Mouse (Mus musculus): Measurements from ENCODE around the gene App.
A peak's percentile ranks its signal among the peaks of the same experiment; 100 is the strongest.

App gene

DNA sequence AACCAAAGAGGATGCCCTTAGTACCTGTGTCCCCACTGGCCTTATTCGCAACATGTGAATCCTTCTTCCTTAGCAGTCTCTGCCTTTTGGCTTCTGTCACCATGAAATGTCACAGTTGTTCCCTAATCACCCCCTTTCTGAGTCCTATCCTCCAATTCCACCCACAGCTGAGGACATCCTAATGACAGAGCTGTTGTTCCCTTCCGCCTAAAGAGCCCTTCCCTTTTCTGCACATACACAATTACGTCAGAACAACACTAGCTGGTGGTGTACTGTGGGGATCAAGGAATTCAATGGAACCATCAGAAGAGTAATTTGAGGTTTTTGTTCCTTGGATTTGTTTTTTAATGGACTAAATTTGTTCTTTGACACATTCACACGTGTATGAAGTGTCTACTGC, 48.9 kb downstream of the App start:
- no peak for DNase-seq (ENCODE audit: low read depth in 1 of 2, low spot score in 2 of 2)

DNA sequence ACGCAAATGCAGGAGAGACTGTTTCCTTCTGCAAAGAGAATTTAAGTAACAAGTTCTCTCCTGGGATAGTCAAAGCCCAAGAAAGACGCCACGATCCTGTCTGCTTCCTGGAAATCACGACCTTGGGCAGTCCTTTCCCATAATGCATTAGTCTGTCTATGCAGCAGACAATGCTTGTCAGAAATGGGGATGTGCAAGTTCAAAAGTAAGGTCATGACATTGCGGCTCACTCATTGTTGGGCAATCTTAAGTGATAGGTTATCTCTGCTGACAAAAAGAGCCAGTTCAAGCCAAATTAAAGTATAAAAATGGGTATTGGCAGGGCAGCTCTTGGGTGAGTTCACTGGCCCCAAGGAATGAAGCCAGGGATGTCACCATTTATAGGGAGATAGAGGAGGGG, 51.6 kb downstream of the App start:
- no peak for DNase-seq (ENCODE audit: low read depth in 1 of 2, low spot score in 2 of 2)

DNA sequence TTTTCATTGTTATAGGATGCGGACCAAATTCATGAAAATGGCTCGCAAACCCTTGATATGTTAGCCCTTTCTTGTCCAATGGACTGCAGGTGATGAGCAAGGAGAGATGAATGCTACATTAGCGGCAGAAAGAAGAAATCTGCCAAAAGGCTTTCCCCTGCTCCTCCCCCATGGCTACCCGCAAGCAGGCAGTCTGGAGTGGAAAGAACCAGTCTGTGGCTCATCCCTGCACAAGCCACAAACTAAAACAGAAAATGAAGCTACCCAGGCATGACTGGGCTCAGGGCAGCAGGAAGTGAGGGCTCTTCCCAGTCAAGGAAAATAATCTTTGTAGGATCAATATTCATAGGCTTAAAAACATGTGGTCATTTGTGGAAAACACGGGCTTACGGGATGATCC, 54.6 kb downstream of the App start:
- DNase-seq (ENCODE audit: low read depth in 1 of 2, low spot score in 2 of 2): no peak

DNA sequence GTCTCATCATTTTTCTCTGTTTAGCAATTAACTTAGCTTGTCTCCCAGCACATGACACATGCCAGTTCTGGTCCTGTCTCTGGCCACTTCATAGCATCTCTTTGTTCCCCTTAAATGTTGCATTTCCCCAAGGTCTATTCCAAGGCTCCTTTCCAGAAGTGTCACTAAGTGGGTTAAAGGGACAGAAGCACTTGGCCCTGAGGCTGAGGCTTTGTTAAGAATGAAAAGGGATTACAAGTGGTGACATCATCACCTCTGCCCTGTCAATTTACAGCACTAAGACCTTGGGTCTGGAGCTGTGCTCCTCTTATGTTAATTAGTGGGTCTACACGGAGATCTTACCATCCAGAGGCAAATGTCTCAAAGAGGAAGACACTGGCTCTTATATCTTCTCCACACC, 56.0 kb downstream of the App start:
- no peak for DNase-seq (ENCODE audit: low read depth in 1 of 2, low spot score in 2 of 2)

DNA sequence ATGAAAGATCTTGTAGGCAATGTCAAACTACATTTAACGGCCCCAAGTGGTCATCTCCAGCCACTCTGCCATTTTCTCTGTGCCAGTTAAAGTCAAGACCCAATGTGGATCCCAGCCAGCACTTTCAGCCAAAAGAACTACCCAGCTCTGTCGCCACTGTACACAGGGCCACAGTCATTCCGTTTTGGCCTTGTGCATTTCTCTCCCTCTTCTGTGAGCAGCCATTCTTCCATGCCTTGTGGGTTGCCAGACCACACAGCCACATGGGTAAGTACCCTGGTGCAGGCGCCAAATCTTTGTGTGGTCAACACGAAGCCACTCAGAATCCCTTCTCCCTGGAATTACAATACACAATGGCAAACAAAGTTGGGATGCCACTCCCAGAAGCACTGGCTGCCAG, 57.7 kb downstream of the App start:
- no peak for DNase-seq (ENCODE audit: low read depth in 1 of 2, low spot score in 2 of 2)

DNA sequence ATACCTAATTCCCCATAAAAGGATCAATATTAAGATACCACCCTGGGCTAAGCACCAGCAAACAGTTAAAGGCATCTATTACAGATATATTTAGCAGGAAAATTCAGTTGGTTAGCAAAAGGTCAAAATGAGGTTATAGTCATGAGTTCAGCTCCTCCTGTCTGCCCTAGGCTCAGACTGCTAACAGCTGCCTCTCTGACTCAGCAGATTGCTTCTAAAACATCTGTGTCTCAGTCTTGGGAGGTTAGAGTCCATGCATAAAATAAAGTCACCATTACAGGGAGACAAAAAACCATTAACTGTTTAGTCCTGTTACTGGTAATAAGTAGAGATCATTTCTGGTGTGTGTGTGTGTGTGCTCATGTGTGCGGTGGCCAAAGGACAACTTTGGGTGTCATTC, 58.8 kb downstream of the App start:
- DNase-seq (ENCODE audit: low read depth in 1 of 2, low spot score in 2 of 2): no peak

DNA sequence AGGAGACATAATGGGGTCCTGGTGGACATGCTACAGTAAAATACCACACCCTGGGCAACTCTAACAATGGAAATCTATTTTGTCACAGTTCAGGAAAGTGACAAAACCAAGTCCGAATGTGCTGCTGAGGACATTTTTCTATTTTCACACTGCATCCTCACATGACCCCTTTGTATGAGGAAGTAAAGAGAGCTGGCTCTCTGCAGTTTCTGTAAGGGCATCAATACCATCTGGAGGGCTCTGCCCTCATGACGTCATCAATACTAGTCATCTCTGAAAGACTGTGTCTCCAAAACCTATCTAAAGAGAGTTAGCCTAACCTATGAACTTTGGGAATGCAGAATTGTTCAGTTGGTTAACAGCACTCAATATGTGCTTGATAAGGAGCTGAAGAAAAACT, 59.6 kb downstream of the App start:
- DNase-seq (ENCODE audit: low read depth in 1 of 2, low spot score in 2 of 2): peak; percentile 6 to 18

DNA sequence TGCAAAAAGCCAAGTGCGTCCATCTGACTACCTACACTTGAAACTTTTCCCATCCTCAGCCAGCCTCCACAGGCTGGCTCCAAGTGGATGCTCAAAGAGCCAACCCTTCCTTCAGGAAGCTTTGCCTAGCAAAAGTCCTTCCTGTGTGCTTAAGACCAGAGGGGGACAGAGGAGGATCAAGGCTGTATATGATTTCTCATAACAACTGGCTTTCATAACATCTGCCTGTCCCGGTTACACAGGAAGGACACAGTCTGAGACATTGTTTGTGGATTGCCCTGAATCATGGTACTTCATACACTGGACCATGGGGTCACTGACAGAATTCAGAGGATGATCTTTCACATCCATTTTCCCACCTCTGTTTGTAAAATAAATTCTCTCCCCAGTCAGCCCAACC, 61.3 kb downstream of the App start:
- DNase-seq (ENCODE audit: low read depth in 1 of 2, low spot score in 2 of 2): no peak

DNA sequence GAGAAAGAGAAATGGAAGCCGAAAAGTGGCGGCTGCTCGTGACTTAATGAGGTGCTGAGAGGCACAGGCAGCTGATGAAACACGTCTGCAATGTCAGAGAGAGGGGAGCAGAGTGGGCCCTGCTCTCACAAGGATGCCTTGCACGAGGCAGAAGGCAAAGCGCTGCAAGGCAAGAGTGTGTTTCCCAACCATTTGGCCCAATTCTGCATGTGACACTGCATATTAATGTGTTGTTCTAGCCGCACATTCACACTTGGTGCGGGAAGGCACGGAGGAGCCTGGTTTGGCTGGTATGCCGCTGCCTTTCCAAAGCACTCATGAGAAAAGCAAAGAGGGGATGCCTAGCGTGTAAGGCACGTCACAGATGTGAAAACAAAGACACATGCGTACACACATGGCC, 63.1 kb downstream of the App start:
- DNase-seq (ENCODE audit: low read depth in 1 of 2, low spot score in 2 of 2): no peak

DNA sequence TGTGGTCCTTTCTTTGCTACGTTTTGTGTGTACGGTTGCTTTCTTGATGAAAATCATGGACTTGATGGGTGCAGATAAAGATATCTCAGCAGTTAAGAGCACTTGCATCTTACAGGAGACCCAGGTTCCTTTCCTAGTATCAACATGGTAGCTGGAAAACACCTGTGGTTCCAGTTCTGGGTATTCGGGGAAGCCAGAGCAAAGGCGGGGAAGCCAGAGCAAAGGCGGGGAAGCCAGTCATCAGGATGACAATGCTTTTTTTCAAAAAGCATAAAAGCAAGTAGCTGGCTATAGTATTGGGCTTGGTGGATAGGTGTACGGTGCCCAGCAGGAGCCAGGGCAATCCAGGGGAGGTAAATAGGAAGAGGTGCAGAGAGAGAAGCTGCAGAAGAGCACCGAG, 65.1 kb downstream of the App start:
- no peak for DNase-seq (ENCODE audit: low read depth in 1 of 2, low spot score in 2 of 2)

DNA sequence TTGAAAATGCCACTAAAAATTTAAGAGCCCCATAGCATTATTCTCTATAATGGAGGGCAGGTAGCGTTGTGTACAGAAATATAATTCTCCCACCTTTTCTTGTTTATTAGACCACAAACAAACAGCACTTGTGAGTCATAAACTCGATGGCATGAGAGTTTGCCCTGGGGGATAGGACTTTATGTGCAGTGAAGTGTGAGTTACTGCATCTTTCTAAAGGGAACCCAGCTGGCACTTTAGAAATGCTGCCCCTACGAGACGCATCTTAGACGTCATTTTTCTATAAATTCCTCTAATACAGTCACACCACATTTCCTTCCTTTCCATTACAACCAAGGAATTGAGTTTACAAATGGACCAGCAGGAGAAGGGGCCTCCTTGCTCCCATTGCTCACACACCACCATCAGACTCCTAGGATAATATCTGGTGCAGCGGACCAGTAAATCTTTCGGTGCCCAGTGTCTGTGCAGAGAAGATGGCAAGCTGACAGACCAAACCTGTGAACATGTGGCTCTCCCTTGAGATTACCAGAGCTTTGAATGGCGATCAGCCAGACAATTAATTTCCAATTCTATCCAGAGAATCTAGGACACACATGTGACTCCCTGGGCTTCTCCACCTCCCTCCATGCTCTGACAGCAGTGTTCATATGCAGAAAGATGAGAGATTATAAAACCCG, 66.8 kb downstream of the App start:
- no peak for DNase-seq (ENCODE audit: low read depth in 1 of 2, low spot score in 2 of 2)

DNA sequence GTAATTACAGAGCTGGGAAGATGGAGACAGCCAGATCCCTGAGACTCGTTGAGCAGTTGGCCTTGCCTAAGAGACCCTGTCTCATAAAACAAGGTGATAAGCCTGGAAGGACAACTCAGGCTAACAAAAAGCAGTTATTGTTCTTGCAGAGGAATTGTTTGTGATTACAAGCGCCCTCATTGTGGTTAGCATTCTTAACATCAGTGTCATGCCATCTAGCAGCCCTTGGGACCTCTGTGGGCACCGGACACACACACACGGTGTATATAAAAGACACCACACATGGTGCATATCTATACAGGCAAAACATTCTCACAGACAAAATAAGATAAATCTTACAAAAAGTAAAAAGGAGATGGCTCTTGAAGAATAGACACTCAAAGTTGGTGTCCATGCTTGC, 68.0 kb downstream of the App start:
- DNase-seq (ENCODE audit: low read depth in 1 of 2, low spot score in 2 of 2): no peak

DNA sequence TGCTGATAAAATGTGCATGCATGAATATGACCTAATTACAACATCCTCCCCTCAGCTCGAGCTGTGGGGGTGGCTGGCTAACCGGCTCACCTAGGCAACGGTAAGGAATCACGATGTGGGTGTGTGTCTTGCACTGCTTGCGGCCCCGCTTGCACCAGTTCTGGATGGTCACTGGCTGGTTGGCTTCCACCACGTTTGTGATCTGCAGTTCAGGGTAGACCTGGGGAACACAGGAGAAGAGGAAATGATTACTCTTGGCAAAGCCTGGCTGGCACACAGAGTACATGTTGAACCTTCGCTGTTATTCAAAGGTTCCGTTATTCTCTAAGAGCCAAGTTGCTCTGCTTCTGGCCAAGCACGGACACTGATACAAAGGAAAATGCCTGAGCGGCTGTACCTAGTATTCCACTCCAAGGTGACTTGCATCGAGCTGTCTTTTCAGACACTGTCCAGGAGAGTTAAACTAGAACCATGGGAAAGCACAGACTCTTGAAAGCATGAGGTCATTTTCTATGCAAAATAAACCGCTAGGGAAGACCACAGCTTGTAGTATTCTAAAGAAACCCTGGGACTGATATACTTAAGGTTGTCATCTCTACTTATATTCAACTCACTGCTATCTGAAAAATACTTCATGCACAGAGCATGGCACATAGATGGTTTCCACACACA, 70.3 kb downstream of the App start:
- DNase-seq (ENCODE audit: low read depth in 1 of 2, low spot score in 2 of 2): no peak

DNA sequence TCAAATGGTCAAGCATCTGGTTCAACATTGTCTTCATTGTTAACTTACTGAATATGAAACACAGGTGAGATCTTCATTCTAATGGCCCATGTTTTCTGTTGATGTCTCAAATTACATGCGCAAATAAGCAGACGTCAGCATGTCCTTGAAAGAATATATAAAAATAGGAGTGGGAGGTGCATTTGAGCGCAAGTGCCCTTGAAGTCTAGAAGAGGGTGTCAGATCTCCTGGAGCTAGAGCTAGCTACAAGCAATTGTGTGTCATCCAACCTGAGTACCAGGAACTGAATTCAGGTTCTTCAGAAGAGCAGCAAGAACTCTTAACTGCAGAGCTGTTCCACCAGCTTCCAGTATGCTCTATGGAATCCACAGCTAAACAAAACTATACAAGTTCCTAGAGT, 72.0 kb downstream of the App start:
- DNase-seq (ENCODE audit: low read depth in 1 of 2, low spot score in 2 of 2): no peak

DNA sequence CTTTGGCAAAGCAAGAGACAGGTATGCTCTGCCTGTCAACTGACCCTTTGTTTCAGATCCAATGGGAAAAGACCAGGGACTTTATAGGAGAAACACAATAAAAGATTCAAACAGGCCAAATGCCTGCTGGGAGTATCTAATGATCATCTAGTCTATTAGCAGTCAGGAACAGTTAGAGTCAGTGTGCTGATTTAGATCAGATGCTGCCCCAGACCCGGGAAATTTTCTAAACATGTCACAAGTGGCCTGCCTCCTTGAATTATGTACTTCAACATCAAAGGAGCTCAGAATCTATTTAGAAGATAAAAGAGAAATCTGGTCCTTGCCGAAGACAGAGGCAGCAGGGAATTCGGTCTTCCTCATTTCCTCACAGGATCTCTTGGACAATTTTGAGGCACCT, 72.8 kb downstream of the App start:
- DNase-seq (ENCODE audit: low read depth in 1 of 2, low spot score in 2 of 2): no peak

DNA sequence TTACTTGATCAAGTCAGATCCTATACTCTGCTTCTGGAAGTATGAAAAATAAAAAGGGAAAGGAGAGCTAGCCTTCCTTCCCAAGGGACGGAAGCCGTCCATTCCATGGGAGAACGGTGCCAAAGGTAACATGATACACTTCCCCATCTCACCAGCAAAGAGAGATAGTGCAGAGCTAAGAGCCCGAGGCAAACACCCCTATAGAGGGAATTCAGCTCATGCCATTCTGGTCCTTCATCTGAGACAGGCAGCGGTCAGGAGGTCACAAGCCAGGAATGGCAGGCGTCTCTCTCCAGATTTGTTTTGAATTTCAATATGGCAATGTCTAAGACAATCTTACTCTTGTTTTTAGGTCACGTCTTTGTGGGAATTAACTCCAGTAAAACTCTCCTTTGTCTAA, 74.1 kb downstream of the App start:
- no peak for DNase-seq (ENCODE audit: low read depth in 1 of 2, low spot score in 2 of 2)

DNA sequence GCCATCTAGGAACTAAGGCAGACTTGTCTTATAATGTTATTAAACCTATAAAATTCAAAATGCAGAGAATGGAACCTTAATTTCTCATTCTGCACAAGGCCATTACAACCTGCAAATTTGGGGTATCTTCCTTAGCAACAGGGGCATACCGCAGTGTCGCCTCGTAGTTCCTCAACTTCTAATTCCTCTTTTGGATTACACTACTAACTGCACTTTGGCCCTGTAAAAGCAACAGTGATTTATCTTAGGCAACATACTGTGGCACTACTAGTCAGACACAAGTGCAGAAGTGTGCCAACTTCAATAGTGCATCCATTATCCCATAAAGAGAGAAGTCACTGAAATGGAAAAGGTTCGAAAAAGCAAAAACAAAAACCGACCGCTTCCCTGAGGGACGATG, 74.5 kb downstream of the App start:
- DNase-seq (ENCODE audit: low read depth in 1 of 2, low spot score in 2 of 2): no peak

DNA sequence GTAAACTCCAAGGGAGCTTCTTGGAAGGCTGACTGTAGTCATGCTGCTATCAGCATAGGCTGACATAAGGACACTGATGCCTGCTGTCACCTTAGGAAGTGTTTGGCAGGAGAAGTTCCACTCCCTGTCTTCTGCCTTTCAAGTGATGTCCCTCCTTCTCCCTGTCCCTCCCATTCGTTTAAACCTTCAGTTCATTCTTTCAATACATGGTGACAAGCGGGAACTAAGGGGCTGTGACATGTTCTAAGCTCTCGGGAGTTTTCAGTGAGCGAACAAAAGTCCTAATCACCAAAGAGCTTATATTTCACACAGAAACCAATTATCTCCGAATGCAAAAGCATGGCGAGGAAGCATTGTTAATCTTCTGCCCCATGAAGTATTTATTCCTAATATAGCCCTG, 77.2 kb downstream of the App start:
- no peak for DNase-seq (ENCODE audit: low read depth in 1 of 2, low spot score in 2 of 2)

DNA sequence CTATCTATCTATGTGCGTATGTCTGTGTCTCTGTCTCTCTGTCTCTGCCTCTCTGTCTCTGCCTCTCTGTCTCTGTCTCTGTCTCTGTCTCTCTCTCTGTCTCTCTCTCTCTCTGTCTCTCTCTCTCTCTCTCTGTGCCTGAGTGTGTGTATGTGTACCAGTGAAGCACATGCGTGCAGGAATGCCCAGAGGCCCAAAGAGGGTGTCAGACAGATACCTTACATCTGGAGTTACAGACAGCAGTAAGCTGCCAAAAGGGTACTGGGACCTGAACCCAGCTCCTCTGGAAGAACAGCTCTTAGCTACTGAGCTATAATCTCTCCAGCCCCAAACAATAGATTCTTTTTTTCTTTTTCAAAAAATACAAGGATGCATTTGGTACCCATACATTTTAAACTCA, 77.6 kb downstream of the App start:
- no peak for DNase-seq (ENCODE audit: low read depth in 1 of 2, low spot score in 2 of 2)

DNA sequence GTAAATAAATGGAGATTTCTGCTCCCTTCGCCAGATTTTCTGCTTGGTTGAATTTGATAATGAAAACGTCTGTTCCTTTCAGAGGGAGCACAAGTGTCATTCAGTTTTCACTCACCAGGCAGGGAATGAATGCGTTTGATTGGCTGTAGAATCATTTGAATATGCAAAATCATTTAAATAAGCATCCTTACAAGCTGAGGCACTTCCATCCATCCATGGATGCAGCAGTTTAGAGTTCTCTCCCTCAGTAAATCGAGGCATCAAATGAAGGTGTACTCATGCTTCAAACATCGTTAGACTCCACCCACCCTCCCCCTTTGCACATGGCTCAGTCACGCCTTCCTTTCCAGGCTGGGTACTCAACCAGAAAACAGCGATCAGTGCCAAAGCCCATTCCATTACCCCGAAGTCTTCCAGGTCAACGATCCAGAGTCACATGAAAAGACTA, 80.9 kb downstream of the App start:
- no peak for DNase-seq (ENCODE audit: low read depth in 1 of 2, low spot score in 2 of 2)

DNA sequence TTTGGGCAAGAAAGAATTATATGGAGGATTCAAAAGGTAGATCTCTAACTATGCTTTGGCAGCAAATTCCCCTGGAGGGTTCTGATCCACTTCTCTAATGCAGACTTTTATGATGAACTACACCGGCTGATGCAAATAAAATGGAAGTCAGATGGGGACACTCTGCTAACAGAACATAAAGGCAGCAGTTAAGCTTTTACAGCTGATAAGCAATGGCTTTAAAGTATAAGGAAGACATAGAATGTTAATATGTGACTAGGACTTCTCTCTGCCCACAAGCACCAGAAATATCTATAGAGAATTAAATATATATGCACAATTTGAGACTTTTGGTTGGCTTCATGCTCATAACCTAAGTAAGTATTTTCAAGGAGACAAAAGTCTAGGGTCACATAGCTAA, 81.4 kb downstream of the App start:
- DNase-seq (ENCODE audit: low read depth in 1 of 2, low spot score in 2 of 2): no peak

DNA sequence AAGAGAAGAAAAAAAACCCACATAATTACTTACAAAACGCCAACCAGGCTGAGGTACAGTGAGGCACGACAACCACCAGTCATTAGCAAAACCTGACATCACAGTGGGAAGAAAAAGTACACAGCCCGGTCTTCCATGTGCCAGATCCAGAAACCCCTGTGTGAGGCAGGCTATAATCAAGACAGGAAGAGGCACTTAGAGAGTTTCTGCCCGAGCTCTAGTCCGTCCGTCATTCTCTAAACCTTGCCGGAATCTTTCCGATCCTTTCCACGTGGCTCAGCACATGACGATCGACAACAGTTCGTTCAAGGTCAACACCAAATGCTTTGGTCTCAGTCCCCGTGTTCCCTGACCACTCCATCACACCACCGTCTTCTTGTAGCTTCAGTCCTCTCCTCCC, 82.6 kb downstream of the App start:
- DNase-seq (ENCODE audit: low read depth in 1 of 2, low spot score in 2 of 2): no peak

DNA sequence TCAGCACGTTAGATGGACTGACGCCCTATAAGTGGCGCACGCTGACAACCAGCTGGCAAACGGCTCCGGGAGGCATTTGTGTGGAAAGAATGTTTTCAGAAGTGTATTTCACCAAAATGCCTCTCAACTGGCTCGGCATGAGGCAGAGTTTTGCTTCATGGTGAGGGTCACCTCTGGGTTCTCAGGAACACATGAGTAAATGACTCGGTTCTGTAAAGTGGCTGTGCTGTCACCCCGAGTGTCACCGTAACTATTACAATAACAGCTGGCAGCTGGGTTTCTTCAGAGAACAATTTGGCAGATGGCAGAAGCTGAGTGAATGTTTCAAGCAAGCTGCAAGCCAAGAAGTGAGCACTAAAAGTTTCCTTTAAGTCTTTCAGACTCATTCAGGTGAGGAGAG, 85.4 kb downstream of the App start:
- no peak for DNase-seq (ENCODE audit: low read depth in 1 of 2, low spot score in 2 of 2)

Data from monocyte, adult 2 months (primary cell).